Mouse (Mus musculus): ENCODE data around the gene Cd5l.

Gene Cd5l

GRCm38 (mm10) chr3:87408171-87408570 lies 50.5 kb downstream of the Cd5l start:
- no peak for DNase-seq (ENCODE audit: low spot score)

DNA sequence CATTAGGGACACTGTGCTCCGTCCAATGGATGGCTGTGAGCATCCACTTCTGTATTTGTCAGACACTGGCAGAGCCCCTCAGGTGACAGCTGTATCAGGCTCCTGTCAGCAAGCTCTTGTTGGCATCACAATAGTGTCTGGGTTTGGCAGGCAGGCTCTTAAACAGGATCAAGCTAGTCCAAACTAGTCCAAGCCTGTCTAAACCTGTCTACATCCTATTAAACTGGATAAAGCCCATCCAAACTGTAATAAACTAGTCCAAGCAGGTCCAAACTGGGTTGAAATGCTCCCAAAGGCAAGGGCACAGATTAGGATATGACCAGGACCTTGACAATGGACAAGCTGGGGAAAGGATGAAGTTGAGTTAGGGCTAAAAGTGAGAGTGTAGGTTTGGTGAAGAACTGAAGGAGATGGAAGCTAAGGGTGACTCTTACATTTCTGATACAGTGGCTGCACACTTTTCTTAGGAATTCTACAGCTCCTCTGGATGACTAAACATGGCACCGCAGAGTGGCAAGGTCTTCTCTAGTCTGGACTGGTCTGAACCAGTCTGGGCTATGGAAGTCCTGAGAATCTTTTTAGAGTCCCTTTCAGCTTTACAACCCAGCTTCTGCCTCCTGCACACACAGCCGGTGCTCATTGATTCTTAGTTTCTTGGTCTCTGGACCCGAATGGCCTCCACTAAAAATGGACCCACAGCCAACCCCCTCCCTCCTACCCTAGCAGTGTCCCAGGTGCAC lies 51.7 kb downstream of the Cd5l start:
- no peak for DNase-seq (ENCODE audit: low spot score)

- no peak for DNase-seq (ENCODE audit: low spot score)
These were observed 52.9 kb downstream of the Cd5l start for GRCm38 (mm10) chr3:87410605-87411004.

- DNase-seq (ENCODE audit: low spot score) = peak; percentile 4
These were observed 53.5 kb downstream of the Cd5l start for GRCm38 (mm10) chr3:87411150-87411549.

DNA sequence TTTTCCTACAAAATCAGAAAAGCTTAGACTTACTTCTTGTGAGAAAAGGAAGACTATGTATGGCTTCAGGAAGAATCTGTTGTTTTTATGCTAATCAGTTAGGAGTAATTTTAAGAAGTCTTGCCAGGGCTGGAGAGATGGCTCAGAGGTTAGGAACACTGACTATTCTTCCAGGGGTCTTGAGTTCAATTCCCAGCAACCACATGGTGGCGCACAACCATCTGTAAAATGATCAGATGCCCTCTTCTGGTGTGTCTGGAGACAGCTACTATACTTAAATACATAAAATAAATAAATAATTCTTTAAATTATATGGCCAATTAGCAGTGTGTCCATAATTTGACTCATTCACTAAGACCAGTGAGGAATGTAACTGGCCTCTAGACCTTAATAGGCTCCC lies 63.0 kb downstream of the Cd5l start:
- no peak for DNase-seq (ENCODE audit: low spot score)

Measured in left cerebral cortex, adult 11 months (tissue).